Mouse (Mus musculus) urinary bladder, adult 2 months (tissue): ENCODE measurements at regions not wholly inside any gene's neighbourhood (a gene's known extent, or its start where the extent isn't known, plus 50 kb on each side); places are given as distances from the start of the nearest gene placed in this dataset.

Experiments used
- DNase-seq: peaks from one replicate; pipeline ENCODE4 v3.0.0; 2022; ENCODE audit warnings: low spot score

DNA sequence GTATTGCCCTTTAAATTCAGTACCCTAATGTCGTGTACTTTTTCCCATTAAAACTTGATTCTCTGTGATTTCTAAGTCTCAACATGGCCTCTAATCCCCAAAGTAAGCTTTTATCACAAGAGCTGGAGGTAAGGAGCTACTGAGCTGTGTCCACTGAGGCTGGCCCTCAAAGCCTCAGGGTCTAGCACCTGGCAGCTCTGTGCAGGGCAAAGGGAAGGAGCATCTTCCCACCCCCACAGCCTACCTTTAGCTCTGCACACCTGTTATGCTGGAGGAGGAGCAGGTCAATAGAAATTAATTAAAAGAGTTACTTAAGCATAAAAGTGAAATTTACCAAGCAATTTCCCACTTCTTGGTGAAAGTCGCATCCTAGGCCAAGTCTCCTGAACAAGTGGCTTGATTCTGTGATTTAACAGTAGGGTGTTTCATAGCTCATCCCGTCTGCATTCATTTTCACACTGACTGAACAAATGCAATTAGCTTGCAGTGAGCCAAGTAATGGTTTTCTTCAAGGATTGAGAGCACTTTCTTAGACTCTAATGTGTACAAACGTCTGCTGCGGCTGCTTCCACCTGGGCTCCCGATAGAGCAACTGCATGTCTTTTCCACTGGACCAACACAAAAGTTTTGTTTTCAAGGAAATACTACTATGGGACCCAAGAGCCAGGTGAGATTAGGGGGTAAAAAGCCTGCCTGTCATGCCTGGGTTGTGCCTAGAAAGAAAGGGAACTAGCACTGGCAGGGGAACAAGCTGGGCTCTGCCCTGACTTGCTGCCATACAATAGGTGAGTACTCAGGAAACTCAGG lies 50.6 kb upstream of the Dap start:
- DNase-seq: no peak
